Mouse (Mus musculus) fibroblast of lung, adult 2 months (primary cell): ENCODE results near the gene Lig4.

Source experiments
- DNase-seq: peaks from one replicate; pipeline ENCODE4 v3.0.0-alpha.2; 2011; ENCODE audit warnings: low read depth

The Lig4 gene

DNA sequence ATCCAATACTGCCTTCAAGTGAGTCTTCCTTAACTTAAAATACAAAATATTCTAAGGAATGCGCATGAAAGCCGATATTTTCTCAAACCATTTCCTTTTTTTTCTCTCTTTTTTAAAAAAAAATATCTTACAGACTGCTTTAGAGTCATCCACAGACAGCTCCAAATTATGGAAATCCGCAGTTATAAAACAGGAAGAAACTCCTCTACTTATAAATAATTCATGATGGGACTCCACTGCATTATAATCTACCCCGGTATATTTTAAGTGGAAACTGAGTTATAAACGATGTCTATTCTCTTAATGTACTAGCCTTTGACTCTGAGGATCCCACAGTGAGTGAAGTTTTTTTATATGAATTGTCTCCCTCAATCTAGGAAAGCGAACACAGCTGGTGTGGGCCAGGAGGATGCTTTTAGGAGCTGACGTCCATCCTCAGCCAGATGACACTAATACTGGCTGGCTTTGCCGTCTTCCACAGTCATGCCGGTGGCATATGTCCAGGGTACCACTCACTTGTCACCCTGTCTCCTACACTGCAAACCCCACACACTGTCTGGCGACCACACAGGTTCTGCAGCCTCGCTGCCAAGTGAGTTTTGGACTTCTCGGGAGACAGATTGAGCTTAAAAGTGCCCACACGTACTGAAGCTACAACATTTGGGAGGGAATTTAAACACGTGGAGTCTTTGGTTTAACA, 47.6 kb downstream of the Lig4 start:
- no peak for DNase-seq
